Mouse (Mus musculus): ENCODE data around the gene Id1. TPM values are rescaled to one million over a fixed set of nuclear protein-coding genes. Genes with fewer than 3 reads are reported as not detected.
A peak's percentile ranks its signal among the peaks of the same experiment; 100 is the strongest.

Id1 gene
- polyA plus RNA-seq, 1 experiment from 2014 or later, result 107 TPM

GRCm38 (mm10) chr2:152739031-152739841 lies 3.2 kb downstream of the Id1 start:
- Histone ChIP-seq H3K27me3 (replicated peaks; ENCODE audit: control insufficient read depth, insufficient read depth, low read length) (no peaks in the 10 kb centered on the region), H3K36me3 (ENCODE audit: control insufficient read depth, insufficient read depth, low read length) (no peaks in the 10 kb centered on the region), H3K9ac (ENCODE audit: low read depth, low read length) (peak overlapping the region; percentile 64), H3K27ac (ENCODE audit: low read length) (peak overlapping the region; percentile 96), H3K4me2 (ENCODE audit: low read depth, low read length) (peak overlapping the region; percentile 87), H3K4me3 (ENCODE audit: low read length) (peak overlapping the region; percentile 71), H3K9me3 (ENCODE audit: control insufficient read depth, low read length) (no peaks in the 10 kb centered on the region), H3K4me1 (ENCODE audit: control insufficient read depth, insufficient read depth, low read length) (peaks cover 61% of the 10 kb centered on the region)
- WGBS, result under 1% methylated on average over 35 of the region's 36 CpGs
- ATAC-seq, result peak; percentile 74

GRCm38 (mm10) chr2:152739842-152740260 lies 3.8 kb downstream of the Id1 start:
- no peaks in the 10 kb centered on the region for H3K36me3 ChIP-seq (ENCODE audit: control insufficient read depth, insufficient read depth, low read length)
- peak overlapping the region; percentile 87 for H3K4me2 ChIP-seq (ENCODE audit: low read depth, low read length)
- H3K4me1 ChIP-seq (ENCODE audit: control insufficient read depth, insufficient read depth, low read length), result peaks cover 55% of the 10 kb centered on the region
- ATAC-seq, result peak; percentile 75
- H3K9me3 ChIP-seq (ENCODE audit: control insufficient read depth, low read length), result no peaks in the 10 kb centered on the region
- H3K4me3 ChIP-seq (ENCODE audit: low read length), result no peak overlapping the region
- no peaks in the 10 kb centered on the region for H3K27me3 ChIP-seq (replicated peaks; ENCODE audit: control insufficient read depth, insufficient read depth, low read length)
- WGBS, result 9% methylated on average over 3 of the region's 3 CpGs
- H3K27ac ChIP-seq (ENCODE audit: low read length), result peak overlapping the region; percentile 96
- H3K9ac ChIP-seq (ENCODE audit: low read depth, low read length), result 0 out of 2 replicates have a peak overlapping the region, but pooled peaks have one; percentile 43

GRCm38 (mm10) chr2:152740490-152740889 lies 4.4 kb downstream of the Id1 start:
- no peak for ATAC-seq
- peak overlapping the region; percentile 96 for H3K27ac ChIP-seq (ENCODE audit: low read length)
- peaks cover 51% of the 10 kb centered on the region for H3K4me1 ChIP-seq (ENCODE audit: control insufficient read depth, insufficient read depth, low read length)
- H3K4me3 ChIP-seq (ENCODE audit: low read length), result no peak overlapping the region
- no peaks in the 10 kb centered on the region for H3K27me3 ChIP-seq (replicated peaks; ENCODE audit: control insufficient read depth, insufficient read depth, low read length)
- no peaks in the 10 kb centered on the region for H3K9me3 ChIP-seq (ENCODE audit: control insufficient read depth, low read length)
- 58% methylated on average over 5 of the region's 5 CpGs for WGBS
- no peak overlapping the region; the same call in 1 of the 2 replicates for H3K4me2 ChIP-seq (ENCODE audit: low read depth, low read length)
- H3K36me3 ChIP-seq (ENCODE audit: control insufficient read depth, insufficient read depth, low read length), result no peaks in the 10 kb centered on the region
- 0 out of 2 replicates have a peak overlapping the region, but pooled peaks have one; percentile 43 for H3K9ac ChIP-seq (ENCODE audit: low read depth, low read length)

- Histone ChIP-seq H3K9me3 (ENCODE audit: control insufficient read depth, low read length) (no peaks in the 10 kb centered on the region), H3K4me3 (ENCODE audit: low read length) (no peak overlapping the region), H3K27ac (ENCODE audit: low read length) (peak overlapping the region; percentile 89), H3K4me2 (ENCODE audit: low read depth, low read length) (peak overlapping the region; percentile 34), H3K4me1 (ENCODE audit: control insufficient read depth, insufficient read depth, low read length) (peaks cover 47% of the 10 kb centered on the region), H3K27me3 (replicated peaks; ENCODE audit: control insufficient read depth, insufficient read depth, low read length) (no peaks in the 10 kb centered on the region), H3K9ac (ENCODE audit: low read depth, low read length) (peak overlapping the region; percentile 46; the same call in 1 of the 2 replicates), H3K36me3 (ENCODE audit: control insufficient read depth, insufficient read depth, low read length) (no peaks in the 10 kb centered on the region)
- ATAC-seq, result peak; percentile 74
- 24% methylated on average over 14 of the region's 14 CpGs for WGBS
These were observed 5.3 kb downstream of the Id1 start for GRCm38 (mm10) chr2:152741153-152742041.

GRCm38 (mm10) chr2:152742435-152742834 lies 6.4 kb downstream of the Id1 start:
- Histone ChIP-seq H3K27me3 (replicated peaks; ENCODE audit: control insufficient read depth, insufficient read depth, low read length) (no peaks in the 10 kb centered on the region), H3K36me3 (ENCODE audit: control insufficient read depth, insufficient read depth, low read length) (no peaks in the 10 kb centered on the region), H3K4me3 (ENCODE audit: low read length) (no peak overlapping the region), H3K9ac (ENCODE audit: low read depth, low read length) (peak overlapping the region; percentile 46), H3K9me3 (ENCODE audit: control insufficient read depth, low read length) (no peaks in the 10 kb centered on the region), H3K27ac (ENCODE audit: low read length) (peak overlapping the region; percentile 89), H3K4me1 (ENCODE audit: control insufficient read depth, insufficient read depth, low read length) (peaks cover 44% of the 10 kb centered on the region), H3K4me2 (ENCODE audit: low read depth, low read length) (peak overlapping the region; percentile 34)
- no peak for ATAC-seq
- WGBS, result 24% methylated on average over 10 of the region's 10 CpGs

- WGBS, result 8% methylated on average over 30 of the region's 30 CpGs
These were observed 18.1 kb downstream of the Id1 start, which contains the start of gene Cox4i2 for GRCm38 (mm10) chr2:152753944-152754711. Cox4i2 (plus strand) TSS chr2:152754173.

GRCm38 (mm10) chr2:152756474-152757393 lies 20.7 kb downstream of the Id1 start:
- Histone ChIP-seq H3K27me3 (replicated peaks; ENCODE audit: control insufficient read depth, insufficient read depth, low read length) (no peaks in the 10 kb centered on the region), H3K4me1 (ENCODE audit: control insufficient read depth, insufficient read depth, low read length) (peaks cover 10% of the 10 kb centered on the region; the same call in 1 of the 2 replicates), H3K27ac (ENCODE audit: low read length) (no peak overlapping the region), H3K36me3 (ENCODE audit: control insufficient read depth, insufficient read depth, low read length) (no peaks in the 10 kb centered on the region), H3K4me3 (ENCODE audit: low read length) (no peak overlapping the region), H3K9me3 (ENCODE audit: control insufficient read depth, low read length) (no peaks in the 10 kb centered on the region), H3K9ac (ENCODE audit: low read depth, low read length) (no peak overlapping the region), H3K4me2 (ENCODE audit: low read depth, low read length) (no peak overlapping the region)
- 76% methylated on average over 17 of the region's 17 CpGs for WGBS
- no peak for ATAC-seq

More at GRCm38 (mm10) chr2:152753944-152754711, 18.1 kb downstream of the Id1 start, which contains the start of gene Cox4i2:
- ATAC-seq, result peak; percentile 64
- H3K4me3 ChIP-seq (ENCODE audit: low read length), result peak within 1 kb of the TSS; percentile 31
- no peaks in the 10 kb centered on the region for H3K9me3 ChIP-seq (ENCODE audit: control insufficient read depth, low read length)
- no peaks in the 10 kb centered on the region for H3K27me3 ChIP-seq (replicated peaks; ENCODE audit: control insufficient read depth, insufficient read depth, low read length)
- H3K27ac ChIP-seq (ENCODE audit: low read length), result no peak within 1 kb of the TSS
- peak within 1 kb of the TSS; percentile 51 for H3K4me2 ChIP-seq (ENCODE audit: low read depth, low read length)
- H3K4me1 ChIP-seq (ENCODE audit: control insufficient read depth, insufficient read depth, low read length), result peaks cover 10% of the 10 kb centered on the region; the same call in 1 of the 2 replicates
- peak within 1 kb of the TSS; percentile 58 for H3K9ac ChIP-seq (ENCODE audit: low read depth, low read length)
- no peaks in the 10 kb centered on the region for H3K36me3 ChIP-seq (ENCODE audit: control insufficient read depth, insufficient read depth, low read length)

GRCm38 (mm10) chr2:152757478-152757877 lies 21.4 kb downstream of the Id1 start:
- Histone ChIP-seq H3K27me3 (replicated peaks; ENCODE audit: control insufficient read depth, insufficient read depth, low read length) (no peaks in the 10 kb centered on the region), H3K9ac (ENCODE audit: low read depth, low read length) (no peak overlapping the region), H3K4me2 (ENCODE audit: low read depth, low read length) (no peak overlapping the region), H3K27ac (ENCODE audit: low read length) (no peak overlapping the region), H3K36me3 (ENCODE audit: control insufficient read depth, insufficient read depth, low read length) (no peaks in the 10 kb centered on the region), H3K9me3 (ENCODE audit: control insufficient read depth, low read length) (no peaks in the 10 kb centered on the region), H3K4me1 (ENCODE audit: control insufficient read depth, insufficient read depth, low read length) (peaks cover 10% of the 10 kb centered on the region; the same call in 1 of the 2 replicates), H3K4me3 (ENCODE audit: low read length) (no peak overlapping the region)
- 68% methylated on average over 2 of the region's 2 CpGs for WGBS
- no peak for ATAC-seq
